ENCODE assay signal across 25 mouse cellular contexts in genomic region chr11:85453598-85454304, GRCm38 (mm10).
DNase-seq lines count a peak whose midpoint lies in the region; ATAC-seq and TF ChIP-seq lines count a peak whose summit lies in the region.
"Had no signal": no experiment of that assay in that cellular context is flagged by ENCODE, and none has a peak within 500 bp of the region (broad histone marks: within the 10 kb centered on the region; RNA-seq: fewer than 3 reads in every experiment).

No protein-coding gene starts in this region.

- H3K4me1 ChIP-seq in ES-E14 (ENCODE audit: control insufficient read depth in 2 of 2, insufficient read depth in 2 of 2, low read length in 2 of 2, poor library complexity in 1 of 2) = no peaks in the 10 kb centered on the region
- peaks cover 11% of the 10 kb centered on the region for H3K4me1 ChIP-seq in thymus, adult 2 months (replicated peaks; ENCODE audit: control insufficient read depth, insufficient read depth, low read length)
- H3K4me1 ChIP-seq in midbrain, postnatal 0 days (ENCODE audit: insufficient read depth, low read length) = no peaks in the 10 kb centered on the region
- H3K4me1 ChIP-seq: forebrain, embryonic 12.5 days; hindbrain, embryonic 13.5 days; intestine, embryonic 15.5 days; limb, embryonic 15.5 days; midbrain, embryonic 12.5 days had no signal

- in situ Hi-C loops in ES-E14 (cut with MboI; ENCODE audit: low sequenced_read_pairs in 2 of 2, unreplicated experiment in 2 of 2) = no loop called here

- H3K9ac ChIP-seq in ES-E14 (ENCODE audit: insufficient read depth, low read depth, low read length, poor library complexity, severe bottlenecking) = no peak overlapping the region
- no peak overlapping the region for H3K9ac ChIP-seq in midbrain, postnatal 0 days (replicated peaks; ENCODE audit: low read length, poor library complexity, severe bottlenecking)
- H3K9ac ChIP-seq: forebrain, embryonic 12.5 days; heart, embryonic 15.5 days; hindbrain, embryonic 13.5 days; intestine, embryonic 15.5 days; limb, embryonic 15.5 days; liver, embryonic 14.5 days; lung, embryonic 15.5 days; midbrain, embryonic 12.5 days had no signal

- DNase-seq in ES-E14 (ENCODE audit: low read depth, low spot score) = no peak
- DNase-seq in thymus, adult 2 months = peak; percentile 46
- peak; percentile 47 for DNase-seq in thymus, postnatal 4 days
- DNase-seq in midbrain, postnatal 0 days (ENCODE audit: low spot score) = no peak
- no peak for DNase-seq in cerebellum, postnatal 4 days (ENCODE audit: low spot score in 2 of 2)
- no peak for DNase-seq in cerebellum, adult 18-20 months
- DNase-seq: adrenal gland, adult 8-10 months; cerebellum, adult 2 months; cerebellum, postnatal 25 days; heart, postnatal 36 days; kidney, adult 8-10 months; kidney, postnatal 14 days; left cerebral cortex, postnatal 4 days; lung, postnatal 4 days had no signal

- H3K9me3 ChIP-seq in ES-E14 (ENCODE audit: control insufficient read depth, insufficient read depth, low read depth, low read length) = no peaks in the 10 kb centered on the region
- H3K9me3 ChIP-seq in midbrain, postnatal 0 days (ENCODE audit: low read length) = no peaks in the 10 kb centered on the region
- H3K9me3 ChIP-seq: forebrain, embryonic 12.5 days; G1E; heart, embryonic 15.5 days; hindbrain, embryonic 13.5 days; intestine, embryonic 15.5 days; limb, embryonic 15.5 days; lung, embryonic 15.5 days; midbrain, embryonic 12.5 days had no signal

- no peak for TF ChIP-seq POLR2A in thymus, adult 2 months (IDR thresholded peaks at IDR 0.05; ENCODE audit: control insufficient read depth, extremely low read depth, insufficient read depth, low read length, poor library complexity)

- H3K36me3 ChIP-seq in ES-E14 (ENCODE audit: control insufficient read depth, insufficient read depth, low read length, poor library complexity, severe bottlenecking) = no peaks in the 10 kb centered on the region
- no peaks in the 10 kb centered on the region for H3K36me3 ChIP-seq in thymus, adult 2 months (ENCODE audit: control insufficient read depth, insufficient read depth, low read length)
- H3K36me3 ChIP-seq in midbrain, postnatal 0 days (ENCODE audit: insufficient read depth, low read length) = no peaks in the 10 kb centered on the region
- H3K36me3 ChIP-seq: forebrain, embryonic 12.5 days; heart, embryonic 15.5 days; intestine, embryonic 15.5 days; limb, embryonic 15.5 days; lung, embryonic 15.5 days; midbrain, embryonic 12.5 days had no signal

- H3K4me3 ChIP-seq in ES-E14 (ENCODE audit: insufficient read depth in 1 of 2, low read depth in 1 of 2, low read length in 2 of 2, poor library complexity in 1 of 2, severe bottlenecking in 1 of 2) = no peak overlapping the region
- no peak overlapping the region for H3K4me3 ChIP-seq in thymus, adult 2 months (ENCODE audit: control insufficient read depth, insufficient read depth, low read length)
- H3K4me3 ChIP-seq in midbrain, postnatal 0 days (ENCODE audit: low read depth, low read length) = no peak overlapping the region
- H3K4me3 ChIP-seq: forebrain, embryonic 12.5 days; heart, embryonic 15.5 days; hindbrain, embryonic 13.5 days; intestine, embryonic 15.5 days; limb, embryonic 15.5 days; lung, embryonic 15.5 days; midbrain, embryonic 12.5 days had no signal

- 36% methylated on average over 8 of the region's 8 CpGs for WGBS in thymus, adult 2 months
- 81% methylated on average over 8 of the region's 8 CpGs for WGBS in midbrain, postnatal 0 days

- no peak overlapping the region for H3K4me2 ChIP-seq in midbrain, postnatal 0 days (ENCODE audit: low read depth, low read length, poor library complexity, severe bottlenecking)
- H3K4me2 ChIP-seq: forebrain, embryonic 12.5 days; heart, embryonic 15.5 days; hindbrain, embryonic 13.5 days; intestine, embryonic 15.5 days; limb, embryonic 15.5 days; lung, embryonic 15.5 days; midbrain, embryonic 12.5 days had no signal

- 0 out of 2 replicates have a peak, but pooled peaks have one; percentile 24 for ATAC-seq in megakaryocyte, adult 5-6 weeks (ENCODE audit: poor library complexity, severe bottlenecking)
- ATAC-seq in midbrain, postnatal 0 days (ENCODE audit: low FRiP score) = no peak
- ATAC-seq: intestine, embryonic 15.5 days; Patski had no signal

- peak overlapping the region; percentile 28; the same call in 1 of the 2 replicates for H3K27ac ChIP-seq in ES-E14 (ENCODE audit: insufficient read depth, low read depth, low read length, poor library complexity, severe bottlenecking)
- no peak overlapping the region for H3K27ac ChIP-seq in thymus, adult 2 months (ENCODE audit: control insufficient read depth, insufficient read depth, low read length)
- no peak overlapping the region for H3K27ac ChIP-seq in midbrain, postnatal 0 days (ENCODE audit: low read depth, low read length)
- H3K27ac ChIP-seq: forebrain, embryonic 12.5 days; heart, embryonic 15.5 days; hindbrain, embryonic 13.5 days; intestine, embryonic 15.5 days; limb, embryonic 15.5 days; liver, embryonic 14.5 days; lung, embryonic 15.5 days; midbrain, embryonic 12.5 days had no signal

- no peaks in the 10 kb centered on the region for H3K27me3 ChIP-seq in thymus, adult 2 months (ENCODE audit: control insufficient read depth, insufficient read depth, low read length)
- no peaks in the 10 kb centered on the region for H3K27me3 ChIP-seq in midbrain, postnatal 0 days (ENCODE audit: insufficient read depth, low read length)
- H3K27me3 ChIP-seq: forebrain, embryonic 12.5 days; heart, embryonic 15.5 days; hindbrain, embryonic 13.5 days; intestine, embryonic 15.5 days; limb, embryonic 15.5 days; lung, embryonic 15.5 days; midbrain, embryonic 12.5 days; Patski had no signal

- TF ChIP-seq CTCF in thymus, adult 2 months (IDR thresholded peaks at IDR 0.05; ENCODE audit: borderline replicate concordance, control insufficient read depth, extremely low read depth, insufficient read depth, low read length, poor library complexity) = no peak
- no peak for TF ChIP-seq CTCF in midbrain, postnatal 0 days (IDR thresholded peaks at IDR 0.05)

TF ChIP-seq in ES-E14, 5 proteins besides CTCF, POLR2A, EP300 and RAD21:
- no peak for TF ChIP-seq MAFK (IDR thresholded peaks at IDR 0.05; ENCODE audit: insufficient read depth, low read depth, low read length)
- TF ChIP-seq CHD2 (IDR thresholded peaks at IDR 0.05; ENCODE audit: low read depth, low read length) = no peak

Comparison
In these comparisons a context has a peak if more than half of its experiments do, and no peak if none do; other contexts are left out.
1. DNase-seq: peak in thymus, adult 2 months (single experiment) and thymus, postnatal 4 days (single experiment); none in ES-E14 (single experiment), midbrain, postnatal 0 days (single experiment), cerebellum, postnatal 4 days (0 of 2) and cerebellum, adult 18-20 months (0 of 2).